Mouse (Mus musculus) heart, adult 18-20 months (tissue): ENCODE measurements around the gene Fmo3. TPM values are rescaled to one million over a fixed set of nuclear protein-coding genes. Genes with fewer than 3 reads are reported as not detected.
A peak's percentile ranks its signal among the peaks of the same experiment; 100 is the strongest.

Experiments
- DNase-seq, 2 experiments: peaks; one replicate each; pipeline ENCODE4 v3.0.0; 2021 to 2022; ENCODE audit warnings: mixed read lengths in 1 of 2
- long read RNA-seq, 2 experiments: library from polyadenylated mRNA; stranded (forward); transcript quantifications; one replicate each; pipeline ENCODE4 v2.0.0; 2021
- total RNA-seq, 2 experiments: library from RNA; stranded (reverse); gene quantifications; 2 replicates each; pipeline ENCODE4 v1.2.3; 2021

Gene Fmo3
- 1 to 10 TPM in 1 of 2 experiments, not detected in 1; 1.8 TPM for total RNA-seq
- long read RNA-seq, experiment 1, partial matches to known transcripts: 1 of 1 reads
- long read RNA-seq, experiment 1, other reads (novel, unspliced or antisense): 0 of 1 reads
- long read RNA-seq, experiment 2: 0 reads

DNA sequence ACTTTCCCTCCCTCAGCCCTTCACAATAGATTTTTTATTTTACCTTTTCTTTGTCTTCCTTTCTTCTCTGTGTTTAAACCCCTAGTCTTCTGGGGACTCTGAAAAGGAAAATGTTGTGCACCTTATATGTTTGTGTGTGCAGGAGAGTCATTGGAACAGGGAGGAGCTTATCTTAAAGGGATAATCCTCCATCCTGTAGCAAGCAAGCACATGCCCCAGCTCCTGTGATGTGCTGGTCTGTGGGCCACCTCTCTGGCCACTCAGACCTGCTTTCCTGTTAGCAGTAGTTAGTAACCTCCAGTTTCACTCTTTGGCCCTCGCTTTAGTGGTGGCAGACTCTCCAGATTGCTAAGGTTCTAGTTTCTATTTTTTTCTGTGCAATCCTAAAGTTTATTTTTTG, at the start of gene Fmo3:
TSS of gene Fmo3 (minus strand) at position 101 of the 400 bp plus-strand sequence.
- no peak for DNase-seq

DNA sequence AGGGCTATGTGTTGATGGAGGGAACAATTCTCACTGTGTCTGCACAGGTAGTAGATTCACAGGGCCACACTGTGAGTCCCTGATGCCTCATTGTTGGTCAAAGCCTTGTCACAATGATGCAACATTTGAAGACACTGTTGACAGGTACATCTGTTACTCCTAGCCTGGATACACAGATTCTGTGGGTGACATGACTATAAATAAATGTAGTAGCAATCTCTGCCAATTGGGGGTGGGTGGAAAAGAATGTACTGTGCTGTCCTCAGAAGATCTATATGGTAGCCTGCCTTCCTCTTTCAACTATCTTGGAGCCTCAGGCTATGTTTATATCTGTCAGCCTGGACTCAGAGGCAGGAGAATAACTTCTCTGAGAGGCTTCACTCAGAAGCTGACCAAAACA, 38.7 kb upstream of the Fmo3 start:
- DNase-seq: no peak

DNA sequence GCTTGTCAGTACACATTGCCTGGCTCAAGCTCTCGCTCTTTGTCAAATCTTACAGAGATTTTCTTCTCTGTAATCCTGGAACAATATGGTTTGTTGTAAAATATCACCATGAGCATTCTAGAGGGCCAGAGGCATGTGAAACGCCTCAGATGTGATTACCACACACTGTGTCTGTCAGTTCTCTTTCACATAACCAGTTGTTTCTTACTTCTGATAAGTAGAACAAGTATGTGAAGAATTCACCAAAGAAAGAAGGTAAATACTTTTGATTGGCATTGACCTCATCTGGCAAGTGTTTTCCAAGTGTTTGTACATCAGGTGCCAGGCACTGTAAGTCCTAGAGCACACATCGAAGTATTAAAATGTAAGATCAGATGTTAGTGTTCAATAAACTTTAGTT, 24.9 kb upstream of the Fmo3 start:
- DNase-seq: peak in 1 of 2 experiments; percentile 32

DNA sequence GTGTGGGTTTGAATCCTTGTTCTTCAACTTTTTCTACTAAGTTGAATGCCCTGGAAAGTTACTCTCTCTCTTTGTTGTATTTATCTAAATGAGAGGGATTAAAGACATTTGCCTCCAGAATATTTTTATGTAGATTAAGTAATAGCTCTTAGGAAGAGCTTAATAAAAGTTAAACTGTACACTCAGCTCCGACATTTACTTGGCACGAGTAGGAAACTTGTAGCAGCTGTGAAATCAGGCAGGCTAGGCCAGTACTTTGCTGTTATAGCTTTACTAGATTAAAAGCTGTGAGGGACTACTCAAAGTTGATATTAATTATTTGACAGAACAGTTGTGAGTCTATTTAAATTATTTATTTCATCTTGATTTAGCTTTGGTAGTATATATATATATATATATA, 19.2 kb upstream of the Fmo3 start:
- peak in 1 of 2 experiments; percentile 19 for DNase-seq

GRCm38 (mm10) chr1:163001271-163001829, 17.0 kb upstream of the Fmo3 start:
- no peak for DNase-seq

- no peak for DNase-seq
Observed at GRCm38 (mm10) chr1:162987546-162987945, 3.2 kb upstream of the Fmo3 start.

- no peak for DNase-seq
Observed at GRCm38 (mm10) chr1:162986777-162987176, 2.4 kb upstream of the Fmo3 start.

DNA sequence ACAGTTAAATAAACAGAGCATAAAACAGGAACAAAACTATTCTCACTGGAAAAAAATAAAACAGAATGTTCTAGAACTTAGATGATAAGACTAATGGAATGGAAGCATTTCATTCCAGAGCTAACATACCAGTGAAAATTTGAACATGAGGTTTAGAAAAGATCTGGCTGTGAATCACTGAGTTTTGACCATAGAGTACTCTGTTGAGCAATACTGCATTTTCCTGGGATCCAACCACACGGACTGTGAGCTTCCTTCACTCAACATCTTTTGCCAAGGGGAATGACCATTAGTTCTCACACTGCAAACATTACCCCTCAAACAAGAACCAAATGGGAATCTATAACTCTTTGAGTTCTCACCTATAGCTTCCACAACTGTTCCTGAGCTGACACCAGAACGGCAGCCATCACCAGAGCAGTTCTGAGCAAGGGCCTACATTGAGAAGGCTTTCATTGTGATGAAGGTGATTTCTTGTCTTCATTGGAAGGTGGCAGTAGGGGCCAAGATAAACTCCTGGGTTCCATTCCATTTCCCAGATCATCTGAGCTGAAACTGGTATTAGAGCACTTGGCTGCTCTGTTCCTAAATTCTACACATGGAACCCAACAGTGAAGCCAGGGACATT, 1.9 kb upstream of the Fmo3 start:
- DNase-seq: peak; percentile 40 to 53

GRCm38 (mm10) chr1:162963556-162963955, 20.8 kb downstream of the Fmo3 start:
- no peak for DNase-seq

DNA sequence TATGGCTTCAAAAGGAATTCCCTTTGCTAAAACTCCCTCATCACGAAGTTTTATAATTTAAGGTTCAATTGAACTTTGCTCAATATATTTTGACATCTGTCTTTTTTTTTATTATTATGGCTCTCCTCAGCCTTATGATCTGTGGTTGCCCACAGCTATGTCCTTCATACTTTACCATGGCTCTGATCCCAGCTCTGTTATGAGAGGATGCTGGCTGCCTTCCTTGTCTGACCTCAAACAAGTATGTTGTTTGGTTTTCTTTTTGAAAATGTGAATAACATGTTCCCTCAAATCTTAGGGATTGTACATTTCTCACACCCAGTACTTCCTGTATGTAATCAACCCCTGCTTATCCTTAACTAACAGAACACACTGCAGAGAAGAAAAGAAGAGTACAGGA, 26.9 kb downstream of the Fmo3 start:
- no peak for DNase-seq

DNA sequence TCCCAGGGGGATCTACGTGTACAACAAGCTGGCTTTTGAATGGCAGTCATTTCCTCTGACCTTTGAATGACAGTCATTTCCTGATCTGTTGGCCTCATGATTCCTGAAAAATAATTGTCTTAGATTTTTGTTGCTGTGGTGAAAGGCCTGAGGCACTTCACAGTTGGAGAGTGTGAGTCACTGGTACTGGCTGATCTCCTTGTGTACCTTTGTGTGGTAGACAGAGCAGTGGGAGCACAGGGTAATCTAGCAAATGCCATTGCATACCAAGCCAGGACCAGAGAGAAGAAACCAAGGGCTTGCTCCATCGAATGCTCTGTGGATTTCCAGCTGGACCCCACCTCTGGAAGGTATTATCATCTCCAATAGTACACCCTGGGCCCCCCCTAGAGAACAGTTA, 31.2 kb downstream of the Fmo3 start:
- DNase-seq: peak; percentile 31 to 52

- no peak for DNase-seq
Observed at GRCm38 (mm10) chr1:162949763-162950162, 34.6 kb downstream of the Fmo3 start.

DNA sequence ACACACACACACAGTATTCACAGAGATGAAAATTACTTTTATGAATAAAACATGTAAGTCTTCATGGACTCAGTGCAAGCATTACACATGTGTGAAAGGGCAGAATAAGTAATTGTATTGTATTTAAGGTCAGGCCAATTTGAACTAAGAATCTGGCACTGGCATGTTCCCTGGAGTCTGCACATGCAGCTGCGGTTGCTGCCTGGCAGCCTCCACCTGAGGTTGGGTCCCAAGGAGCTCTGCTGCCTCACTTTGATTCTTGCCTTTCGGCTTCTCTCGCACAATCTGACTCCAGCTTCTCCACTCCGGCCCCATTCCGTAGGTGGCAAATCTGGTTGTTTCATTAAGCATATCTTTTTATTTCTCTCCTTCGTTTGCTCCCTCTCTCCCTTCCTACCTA, 36.4 kb downstream of the Fmo3 start:
- no peak for DNase-seq

- DNase-seq: no peak
Observed at GRCm38 (mm10) chr1:162946837-162947558, 37.3 kb downstream of the Fmo3 start.

DNA sequence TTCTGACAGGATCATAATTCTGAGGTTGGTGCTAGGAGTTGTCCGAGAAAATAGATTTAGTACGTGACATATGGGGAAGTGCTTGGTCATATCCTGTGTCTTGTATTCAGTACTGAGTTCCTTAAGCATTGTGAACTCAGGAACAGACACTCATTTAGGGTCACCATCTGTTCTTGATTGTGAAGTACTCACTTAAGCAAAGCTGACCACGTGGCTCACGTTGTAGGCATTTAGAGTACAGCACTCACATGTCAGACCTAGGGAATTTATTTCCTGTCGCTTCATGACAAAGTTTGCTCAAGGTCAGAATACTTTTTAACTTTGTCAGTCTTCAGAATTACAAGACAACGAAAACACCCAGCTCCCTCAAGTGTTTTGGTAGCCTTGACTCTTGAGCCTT, 40.6 kb downstream of the Fmo3 start:
- DNase-seq: no peak

DNA sequence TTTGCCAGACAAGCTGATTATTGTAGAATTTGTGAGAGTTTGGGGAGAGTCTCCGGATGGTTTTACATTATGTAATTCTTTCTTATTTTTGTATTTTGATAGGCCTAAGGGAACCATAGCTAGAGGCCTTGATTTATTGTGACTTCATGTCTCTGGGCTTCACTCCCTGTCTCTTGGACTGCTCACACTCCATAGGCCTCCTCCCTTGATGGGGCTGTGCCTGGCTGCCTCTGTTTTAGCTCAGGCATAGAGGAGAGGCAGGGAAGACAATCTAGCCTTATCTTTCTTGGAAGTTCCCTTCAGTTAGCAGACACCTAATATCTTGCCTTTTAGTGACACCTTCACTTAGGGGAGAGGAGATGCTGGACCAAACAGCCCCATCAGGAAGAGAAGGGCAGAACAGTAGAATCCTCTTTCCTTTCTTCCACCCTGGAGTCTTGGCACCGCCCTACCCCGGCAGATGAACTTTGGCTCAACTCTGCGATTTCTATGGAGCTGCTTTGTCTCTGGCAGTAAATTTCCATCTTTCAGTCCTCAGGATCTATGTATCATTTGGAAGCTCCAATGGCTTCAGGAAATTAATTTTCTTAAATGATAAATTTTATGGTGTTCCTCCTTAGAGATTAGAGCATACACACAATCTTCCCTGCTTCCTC, 45.5 kb downstream of the Fmo3 start:
- peak; percentile 44 to 54 for DNase-seq

DNA sequence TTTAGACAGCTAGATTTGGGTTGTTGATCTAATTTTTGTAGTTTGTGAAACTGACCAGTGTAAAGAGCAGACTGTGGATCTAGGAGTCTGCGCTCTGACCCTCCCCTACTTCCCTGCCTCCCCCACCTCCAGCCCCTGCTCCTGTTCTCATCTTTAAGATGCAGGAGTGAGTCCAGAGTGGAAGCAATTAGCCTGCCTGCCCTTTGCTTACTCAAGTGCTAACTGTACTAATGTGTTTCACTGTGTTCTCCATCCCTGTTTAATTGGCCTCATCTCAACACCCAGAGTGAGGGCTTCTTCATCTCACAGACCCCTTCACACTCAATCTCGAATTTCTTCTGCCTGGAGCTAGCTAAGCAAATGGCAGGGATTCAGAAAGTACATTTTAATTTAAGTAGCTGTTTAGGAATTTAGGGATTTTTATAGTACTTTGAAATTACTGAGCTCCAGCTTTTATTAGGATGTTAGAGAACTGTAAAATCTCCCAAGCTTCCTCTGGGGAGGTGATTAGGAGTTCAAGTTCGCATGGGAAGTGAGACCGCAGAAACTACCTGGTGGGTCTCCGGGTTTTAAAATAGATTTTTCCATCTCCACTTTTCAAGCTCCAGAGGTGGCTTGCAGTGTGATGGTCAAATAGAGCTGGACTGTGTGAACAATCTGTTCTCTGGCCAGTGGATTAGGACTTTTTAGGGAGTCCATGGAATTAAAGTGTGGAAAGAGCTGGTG, 46.2 kb downstream of the Fmo3 start:
- peak in 1 of 2 experiments; percentile 20 for DNase-seq

GRCm38 (mm10) chr1:162937415-162937814, 46.9 kb downstream of the Fmo3 start, which contains the start of gene Fmo6:
Fmo6 (minus strand) TSS chr1:162937515.
- DNase-seq: no peak

DNA sequence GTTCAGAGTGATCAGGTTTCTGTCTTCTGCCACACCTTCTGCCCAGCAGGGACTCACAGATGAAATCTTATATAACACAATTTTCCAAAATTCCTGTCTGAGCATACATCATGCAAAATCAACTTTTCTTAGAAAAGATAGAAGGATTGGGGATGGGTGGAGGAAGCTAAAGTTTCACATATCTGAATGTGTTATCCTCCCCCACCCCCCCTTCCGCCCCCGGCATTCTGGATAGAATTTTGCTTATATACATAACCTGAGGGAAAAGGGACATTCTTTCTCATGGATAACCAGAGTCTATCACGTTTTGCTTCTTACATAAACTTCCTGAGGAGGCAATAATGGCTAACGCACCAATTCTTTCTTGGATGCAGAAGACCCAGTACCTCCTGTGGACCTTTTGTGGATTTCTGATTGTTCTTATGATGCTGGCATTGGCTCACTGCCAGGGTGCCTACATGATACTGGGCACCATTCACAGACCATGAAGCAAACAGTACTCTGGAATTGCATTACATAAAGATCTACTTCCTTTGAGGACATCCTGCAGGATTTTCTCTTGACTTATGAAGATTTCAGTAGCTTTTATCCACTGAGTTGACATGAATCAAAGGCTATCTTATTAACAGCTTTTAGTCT, 49.8 kb downstream of the Fmo3 start:
- no peak for DNase-seq

GRCm38 (mm10) chr1:162932386-162932785, 51.9 kb downstream of the Fmo3 start:
- no peak for DNase-seq

GRCm38 (mm10) chr1:162931880-162932279, 52.4 kb downstream of the Fmo3 start:
- peak in 1 of 2 experiments; percentile 26 for DNase-seq
